Mouse (Mus musculus): ENCODE measurements around the gene Nudt16l1. TPM values are rescaled to one million over a fixed set of nuclear protein-coding genes. Genes with fewer than 3 reads are reported as not detected.
A peak's percentile ranks its signal among the peaks of the same experiment; 100 is the strongest.

Nudt16l1 gene
- polyA plus RNA-seq, 1 experiment from 2014 or later = 143 TPM

DNA sequence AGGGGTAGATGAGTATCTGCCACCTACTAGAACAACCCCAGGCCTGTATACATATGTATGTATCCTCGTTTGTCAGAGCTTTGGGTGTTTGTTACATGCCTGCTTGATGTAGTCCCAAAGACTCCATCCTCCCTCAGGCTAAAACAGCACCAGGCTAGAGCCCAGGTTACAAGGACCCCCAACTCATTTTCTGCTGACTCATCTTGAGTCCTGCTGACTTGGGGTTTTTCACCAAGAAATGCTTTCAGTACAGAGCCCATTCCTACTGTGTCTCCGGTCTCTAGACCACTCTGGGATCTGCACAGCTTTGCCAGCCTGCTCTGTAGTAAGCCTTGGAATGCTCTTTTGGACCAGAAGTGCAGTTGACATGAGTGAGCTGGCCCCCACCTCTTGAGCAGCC, 22.0 kb upstream of the Nudt16l1 start:
- Histone ChIP-seq H3K4me3 (replicated peaks) (no peak overlapping the region), H3K36me3 (peaks cover 29% of the 10 kb centered on the region), H3K4me2 (no peak overlapping the region), H3K9me3 (no peaks in the 10 kb centered on the region), H3K27me3 (replicated peaks) (no peaks in the 10 kb centered on the region), H3K4me1 (peaks cover 5% of the 10 kb centered on the region; the same call in 1 of the 2 replicates), H3K27ac (no peak overlapping the region), H3K9ac (no peak overlapping the region)
- ATAC-seq (ENCODE audit: insufficient read depth, low FRiP score, low read depth) = no peak
- 78% methylated on average over 2 of the region's 2 CpGs for WGBS

DNA sequence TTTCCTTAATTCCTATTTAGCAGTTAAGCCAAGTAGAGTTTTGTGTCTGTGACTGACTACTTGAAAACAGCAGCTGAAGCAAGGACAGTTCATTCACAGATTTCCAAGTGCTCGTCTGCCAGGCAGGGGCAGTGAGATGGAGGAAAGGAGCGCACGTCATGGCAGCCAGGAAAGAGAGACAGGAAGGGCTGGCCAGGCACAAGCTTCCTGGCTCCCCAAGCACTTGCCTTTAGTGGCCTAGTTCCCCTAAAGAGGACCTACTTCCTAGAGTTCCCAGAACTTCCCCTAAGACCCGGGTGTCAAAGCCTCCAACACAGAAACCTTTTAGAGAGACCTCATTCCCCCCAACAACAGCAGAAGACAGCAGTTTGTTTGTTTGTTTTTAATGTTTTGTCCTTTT, 18.0 kb upstream of the Nudt16l1 start:
- Histone ChIP-seq H3K4me3 (replicated peaks) (no peak overlapping the region), H3K9me3 (no peaks in the 10 kb centered on the region), H3K36me3 (peaks cover 49% of the 10 kb centered on the region), H3K4me2 (no peak overlapping the region), H3K4me1 (no peaks in the 10 kb centered on the region), H3K27me3 (replicated peaks) (no peaks in the 10 kb centered on the region), H3K27ac (no peak overlapping the region), H3K9ac (no peak overlapping the region)
- no peak for ATAC-seq (ENCODE audit: insufficient read depth, low FRiP score, low read depth)
- 75% methylated on average over 4 of the region's 4 CpGs for WGBS

DNA sequence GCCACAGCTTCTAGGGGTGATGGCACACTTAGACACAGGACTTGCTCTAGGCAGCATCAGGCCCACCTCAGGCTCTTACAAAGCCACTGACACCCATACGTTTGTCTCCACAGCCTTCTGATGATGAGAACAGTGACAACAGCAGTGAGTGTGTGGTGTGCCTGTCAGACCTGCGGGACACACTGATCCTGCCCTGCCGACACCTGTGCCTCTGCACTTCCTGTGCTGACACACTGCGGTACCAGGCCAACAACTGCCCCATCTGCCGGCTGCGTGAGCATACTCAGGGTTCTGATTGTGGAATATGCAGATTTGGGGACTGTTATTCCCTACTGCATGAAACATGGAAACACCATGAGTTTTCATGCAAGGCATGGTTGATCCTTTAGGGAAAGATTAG, 16.1 kb upstream of the Nudt16l1 start:
- no peak overlapping the region for H3K9ac ChIP-seq
- H3K9me3 ChIP-seq = no peaks in the 10 kb centered on the region
- H3K27me3 ChIP-seq (replicated peaks) = no peaks in the 10 kb centered on the region
- whole genome bisulfite sequencing = 91% methylated on average over 6 of the region's 6 CpGs
- peaks cover 61% of the 10 kb centered on the region for H3K36me3 ChIP-seq
- H3K4me2 ChIP-seq = no peak overlapping the region
- H3K4me3 ChIP-seq (replicated peaks) = no peak overlapping the region
- ATAC-seq (ENCODE audit: insufficient read depth, low FRiP score, low read depth) = no peak
- no peaks in the 10 kb centered on the region for H3K4me1 ChIP-seq
- H3K27ac ChIP-seq = no peak overlapping the region

DNA sequence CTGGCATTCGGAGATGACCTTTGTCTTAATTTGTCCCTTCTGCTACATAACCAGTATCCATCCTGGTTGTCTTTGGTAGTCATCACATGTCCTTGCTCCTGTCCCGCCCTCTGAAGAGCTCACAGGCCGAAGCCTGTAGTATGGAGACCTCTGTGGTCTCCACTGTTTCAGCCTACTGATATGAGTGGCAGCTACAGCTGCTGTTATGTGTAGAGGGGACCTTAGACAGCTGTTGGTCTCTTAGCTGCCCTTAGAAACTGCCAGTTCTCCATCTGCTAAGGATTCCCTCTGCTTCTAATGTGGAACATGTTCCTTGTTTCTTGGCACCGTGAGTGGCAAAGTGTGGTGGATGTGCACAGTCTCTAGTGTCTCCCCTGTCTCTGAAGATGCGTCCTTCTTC, 14.6 kb upstream of the Nudt16l1 start:
- H3K27ac ChIP-seq = no peak overlapping the region
- peaks cover 66% of the 10 kb centered on the region for H3K36me3 ChIP-seq
- WGBS = 91% methylated on average over 5 of the region's 5 CpGs
- no peaks in the 10 kb centered on the region for H3K27me3 ChIP-seq (replicated peaks)
- H3K9me3 ChIP-seq = no peaks in the 10 kb centered on the region
- ATAC-seq (ENCODE audit: insufficient read depth, low FRiP score, low read depth) = no peak
- H3K4me3 ChIP-seq (replicated peaks) = no peak overlapping the region
- no peak overlapping the region for H3K4me2 ChIP-seq
- no peak overlapping the region for H3K9ac ChIP-seq
- no peaks in the 10 kb centered on the region for H3K4me1 ChIP-seq

DNA sequence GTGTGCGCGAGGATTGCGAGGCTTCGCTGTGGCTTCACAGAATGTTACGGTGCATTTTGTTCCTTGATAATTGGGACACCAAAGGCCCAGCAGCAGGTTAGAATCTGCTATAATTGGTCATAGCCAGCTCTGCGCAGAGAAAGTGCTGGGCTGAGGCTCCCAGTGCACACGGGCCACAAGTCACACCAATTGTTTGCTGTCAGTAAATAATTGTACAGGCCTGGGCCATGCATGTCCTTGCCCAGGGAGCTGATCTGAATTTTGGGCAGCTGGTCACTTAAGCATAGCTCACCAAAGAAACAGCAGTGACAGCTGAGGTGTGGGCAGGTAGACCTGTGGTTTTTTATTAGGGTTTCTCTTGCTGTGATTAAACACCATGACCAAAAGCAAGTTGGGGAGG, 10.6 kb upstream of the Nudt16l1 start:
- no peak for ATAC-seq (ENCODE audit: insufficient read depth, low FRiP score, low read depth)
- no peaks in the 10 kb centered on the region for H3K4me1 ChIP-seq
- no peak overlapping the region for H3K4me3 ChIP-seq (replicated peaks)
- H3K36me3 ChIP-seq = peaks cover 79% of the 10 kb centered on the region
- H3K9me3 ChIP-seq = no peaks in the 10 kb centered on the region
- H3K27ac ChIP-seq = no peak overlapping the region
- no peak overlapping the region for H3K9ac ChIP-seq
- H3K4me2 ChIP-seq = no peak overlapping the region
- no peaks in the 10 kb centered on the region for H3K27me3 ChIP-seq (replicated peaks)
- WGBS = 89% methylated on average over 7 of the region's 7 CpGs

DNA sequence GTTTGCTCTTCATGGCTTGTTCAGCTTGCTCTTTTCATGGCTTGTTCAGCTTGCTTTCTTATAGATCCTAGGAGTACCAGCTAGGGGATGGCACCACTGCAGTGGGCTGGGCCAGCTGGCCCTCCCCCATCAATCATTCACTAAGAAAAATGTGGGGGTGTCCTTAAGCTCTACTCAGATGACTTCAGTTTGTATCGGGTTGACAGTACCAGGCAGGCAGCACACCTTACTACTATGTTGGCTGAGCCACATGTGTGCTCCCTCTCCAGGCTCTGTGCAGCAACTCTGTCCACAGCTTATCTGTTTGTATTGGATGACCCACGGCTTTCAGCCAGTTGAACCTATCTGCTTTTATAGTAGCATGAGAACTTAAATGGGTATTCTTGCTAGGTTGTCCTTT, 10.1 kb upstream of the Nudt16l1 start:
- Histone ChIP-seq H3K9me3 (no peaks in the 10 kb centered on the region), H3K4me1 (no peaks in the 10 kb centered on the region), H3K9ac (no peak overlapping the region), H3K36me3 (peaks cover 79% of the 10 kb centered on the region), H3K4me2 (no peak overlapping the region), H3K27me3 (replicated peaks) (no peaks in the 10 kb centered on the region), H3K27ac (no peak overlapping the region), H3K4me3 (replicated peaks) (no peak overlapping the region)
- 68% methylated on average over 2 of the region's 2 CpGs for WGBS
- ATAC-seq (ENCODE audit: insufficient read depth, low FRiP score, low read depth) = no peak

DNA sequence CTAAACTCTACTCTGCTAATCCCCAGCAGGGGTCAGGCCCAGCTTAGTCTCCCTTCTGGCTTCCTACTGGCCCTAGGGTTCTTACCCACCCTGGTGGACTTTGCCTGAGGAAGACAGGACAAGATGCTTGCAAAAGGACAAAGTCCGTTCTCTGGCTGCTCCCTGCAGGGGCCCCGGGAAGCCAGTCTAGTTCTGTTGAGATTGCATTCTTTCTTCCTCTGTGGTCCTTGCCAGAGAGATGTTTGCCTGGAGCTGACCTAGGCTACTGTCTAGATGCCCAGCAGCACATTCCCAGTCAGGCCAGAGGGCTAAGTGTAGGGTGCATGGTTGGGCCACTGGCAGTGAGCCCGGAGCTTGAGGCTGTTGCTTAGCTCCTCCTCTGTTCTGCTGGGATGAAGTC, 6.1 kb upstream of the Nudt16l1 start:
- no peak overlapping the region for H3K27ac ChIP-seq
- no peak overlapping the region for H3K9ac ChIP-seq
- H3K4me1 ChIP-seq = no peaks in the 10 kb centered on the region
- no peaks in the 10 kb centered on the region for H3K27me3 ChIP-seq (replicated peaks)
- no peak for ATAC-seq (ENCODE audit: insufficient read depth, low FRiP score, low read depth)
- H3K4me3 ChIP-seq (replicated peaks) = no peak overlapping the region
- H3K9me3 ChIP-seq = no peaks in the 10 kb centered on the region
- WGBS = 84% methylated on average over 3 of the region's 3 CpGs
- H3K4me2 ChIP-seq = no peak overlapping the region
- peaks cover 64% of the 10 kb centered on the region for H3K36me3 ChIP-seq

DNA sequence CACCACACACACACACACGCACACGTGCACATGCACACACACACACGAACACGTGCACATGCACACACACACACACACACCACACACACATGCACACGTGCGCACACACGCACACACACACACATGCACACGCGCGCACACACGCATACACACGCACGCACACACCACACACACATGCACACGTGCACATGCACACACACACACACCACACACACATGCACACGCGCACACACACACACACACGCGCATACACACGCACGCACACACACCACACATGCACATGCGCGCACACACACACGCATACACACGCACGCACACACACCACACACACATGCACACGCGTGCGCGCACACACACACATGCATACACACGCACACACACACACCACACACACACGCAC, 3.1 kb upstream of the Nudt16l1 start:
- peaks cover 58% of the 10 kb centered on the region for H3K36me3 ChIP-seq
- peaks cover 10% of the 10 kb centered on the region for H3K4me1 ChIP-seq
- no peak for ATAC-seq (ENCODE audit: insufficient read depth, low FRiP score, low read depth)
- WGBS = 98% methylated on average over 31 of the region's 31 CpGs
- no peak overlapping the region for H3K4me3 ChIP-seq (replicated peaks)
- no peak overlapping the region for H3K27ac ChIP-seq
- H3K9me3 ChIP-seq = no peaks in the 10 kb centered on the region
- no peak overlapping the region for H3K4me2 ChIP-seq
- H3K27me3 ChIP-seq (replicated peaks) = no peaks in the 10 kb centered on the region
- no peak overlapping the region for H3K9ac ChIP-seq

DNA sequence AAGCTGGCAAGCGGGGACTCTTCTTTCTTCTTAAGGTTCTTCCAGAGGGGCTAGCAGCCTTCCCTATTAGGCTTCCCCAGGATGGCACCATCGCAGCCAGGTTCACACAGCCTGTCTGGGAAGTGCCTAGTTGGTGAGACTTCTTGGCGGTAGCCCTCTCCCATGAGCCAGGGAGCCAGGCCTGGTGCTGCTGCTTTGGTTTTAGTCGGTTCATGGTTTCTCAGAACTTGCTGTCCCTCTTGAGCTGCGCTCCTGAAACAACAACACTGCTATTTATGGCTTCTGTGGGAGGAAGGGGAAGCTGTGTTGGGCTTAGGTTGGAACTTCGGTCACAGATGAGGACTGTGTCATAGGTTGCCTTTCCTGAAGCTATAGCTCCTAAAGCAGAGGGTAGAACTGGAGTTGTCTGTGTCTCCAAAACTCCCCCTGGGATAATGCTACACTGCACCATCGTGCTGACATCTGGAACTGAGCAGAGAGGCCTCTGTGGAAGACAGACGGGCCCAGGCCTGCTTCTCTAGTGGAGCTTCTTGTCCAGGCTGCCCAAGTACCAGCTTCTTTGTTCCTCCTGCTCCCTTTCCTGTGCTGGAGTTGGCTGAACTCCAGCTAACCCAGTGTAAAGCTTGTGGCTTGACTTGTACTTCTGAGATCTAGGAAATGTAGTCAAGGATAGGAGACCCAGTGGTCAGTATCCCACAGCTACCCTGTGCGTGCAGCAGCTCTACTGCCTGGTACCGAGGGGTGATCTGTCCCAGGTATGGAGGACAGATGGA, 2.4 kb upstream of the Nudt16l1 start:
- H3K9ac ChIP-seq = no peak overlapping the region
- no peak overlapping the region for H3K4me3 ChIP-seq (replicated peaks)
- H3K4me1 ChIP-seq = peaks cover 11% of the 10 kb centered on the region
- no peak overlapping the region for H3K4me2 ChIP-seq
- H3K9me3 ChIP-seq = no peaks in the 10 kb centered on the region
- peaks cover 58% of the 10 kb centered on the region for H3K36me3 ChIP-seq
- WGBS = 81% methylated on average over 10 of the region's 10 CpGs
- no peak for ATAC-seq (ENCODE audit: insufficient read depth, low FRiP score, low read depth)
- H3K27ac ChIP-seq = peak overlapping the region; percentile 69
- H3K27me3 ChIP-seq (replicated peaks) = no peaks in the 10 kb centered on the region

DNA sequence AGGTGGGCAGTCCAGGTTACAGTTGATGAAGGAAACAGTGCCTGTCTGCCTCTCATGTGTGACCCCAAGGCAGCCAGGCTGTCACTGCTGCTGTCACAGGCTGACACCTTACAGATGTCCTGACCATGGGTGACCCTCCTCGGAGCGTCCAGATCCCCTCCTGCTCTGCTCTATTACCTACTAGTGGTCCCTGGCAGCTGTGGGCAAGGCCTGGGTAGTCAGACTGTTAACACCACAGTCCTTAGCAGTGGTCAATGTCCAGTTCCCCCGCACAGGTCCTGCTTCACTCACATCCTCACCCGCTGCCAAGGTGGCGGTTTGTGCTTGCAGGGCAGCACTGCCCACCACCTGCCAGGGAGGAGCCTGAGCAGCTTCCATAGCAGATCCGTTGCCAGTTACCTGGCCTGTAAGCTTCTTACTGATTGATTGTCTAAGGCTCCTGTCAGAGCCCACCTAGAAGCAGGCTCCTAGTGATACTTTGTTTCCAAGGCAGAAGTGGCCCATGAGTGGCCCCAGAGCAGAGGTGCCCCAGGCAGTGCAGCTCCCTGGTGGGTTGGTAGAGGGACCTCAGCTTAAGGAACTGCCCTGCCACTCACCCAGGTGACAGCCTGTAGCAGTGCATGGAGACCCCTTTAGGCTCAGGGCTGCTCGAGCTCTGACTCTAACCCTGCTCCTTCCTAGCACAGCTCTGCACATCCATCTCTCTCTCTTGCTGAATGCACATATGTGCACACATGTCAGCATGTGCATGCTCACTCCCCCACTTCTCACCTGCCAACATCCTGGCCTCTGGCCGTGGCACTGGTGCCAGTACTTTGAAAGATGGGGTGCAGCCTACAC, 990 bp upstream of the Nudt16l1 start:
- no peak overlapping the region for H3K27ac ChIP-seq
- no peaks in the 10 kb centered on the region for H3K9me3 ChIP-seq
- H3K4me2 ChIP-seq = no peak overlapping the region
- no peak for ATAC-seq (ENCODE audit: insufficient read depth, low FRiP score, low read depth)
- peaks cover 11% of the 10 kb centered on the region for H3K4me1 ChIP-seq
- 87% methylated on average over 8 of the region's 8 CpGs for WGBS
- H3K27me3 ChIP-seq (replicated peaks) = no peaks in the 10 kb centered on the region
- peaks cover 60% of the 10 kb centered on the region for H3K36me3 ChIP-seq
- no peak overlapping the region for H3K9ac ChIP-seq
- no peak overlapping the region for H3K4me3 ChIP-seq (replicated peaks)

DNA sequence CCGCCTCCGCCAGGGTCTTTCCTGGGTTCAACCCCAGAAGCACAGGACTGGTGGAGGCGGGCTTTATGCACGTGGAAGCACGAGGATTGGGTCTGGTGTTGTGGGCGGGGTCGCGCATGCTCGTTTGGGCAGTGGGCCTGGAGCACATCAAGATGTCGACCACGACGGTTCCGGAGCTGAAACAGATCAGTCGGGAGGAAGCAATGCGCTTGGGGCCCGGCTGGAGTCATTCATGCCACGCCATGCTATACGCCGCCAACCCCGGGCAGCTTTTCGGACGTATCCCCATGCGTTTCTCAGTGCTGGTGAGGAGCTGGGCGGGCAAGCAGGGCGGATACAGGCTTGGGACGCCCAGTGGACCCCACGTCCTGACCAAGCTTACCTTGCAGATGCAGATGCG, 428 bp downstream of the Nudt16l1 start:
- no peaks in the 10 kb centered on the region for H3K9me3 ChIP-seq
- peak; percentile 92 for ATAC-seq (ENCODE audit: insufficient read depth, low FRiP score, low read depth)
- H3K4me1 ChIP-seq = peaks cover 11% of the 10 kb centered on the region
- peak overlapping the region; percentile 72 for H3K9ac ChIP-seq
- H3K27me3 ChIP-seq (replicated peaks) = no peaks in the 10 kb centered on the region
- peak overlapping the region; percentile 61 for H3K4me3 ChIP-seq (replicated peaks)
- H3K36me3 ChIP-seq = peaks cover 59% of the 10 kb centered on the region
- H3K4me2 ChIP-seq = peak overlapping the region; percentile 73
- H3K27ac ChIP-seq = peak overlapping the region; percentile 64
- under 1% methylated on average over 28 of the region's 28 CpGs for WGBS

DNA sequence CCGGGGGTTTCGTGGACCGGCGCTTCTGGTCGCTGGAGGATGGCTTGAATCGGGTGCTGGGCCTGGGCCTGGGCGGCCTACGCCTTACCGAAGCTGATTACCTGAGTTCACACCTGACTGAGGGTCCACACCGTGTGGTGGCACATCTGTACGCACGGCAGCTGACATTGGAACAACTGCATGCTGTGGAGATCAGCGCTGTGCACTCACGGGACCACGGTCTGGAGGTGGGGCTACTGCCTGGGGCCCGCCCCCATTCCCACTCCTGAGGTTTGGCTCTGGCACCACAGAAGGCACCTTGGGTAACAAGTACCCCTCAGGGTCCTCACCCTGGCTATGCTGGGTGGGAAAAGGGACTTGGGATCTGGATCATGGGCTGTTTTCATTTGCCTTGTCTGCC, 851 bp downstream of the Nudt16l1 start:
- H3K4me1 ChIP-seq = peaks cover 11% of the 10 kb centered on the region
- H3K27ac ChIP-seq = peak overlapping the region; percentile 64
- 2% methylated on average over 16 of the region's 16 CpGs for WGBS
- peak; percentile 62 for ATAC-seq (ENCODE audit: insufficient read depth, low FRiP score, low read depth)
- H3K4me3 ChIP-seq (replicated peaks) = peak overlapping the region; percentile 61
- no peaks in the 10 kb centered on the region for H3K9me3 ChIP-seq
- H3K36me3 ChIP-seq = peaks cover 57% of the 10 kb centered on the region
- H3K27me3 ChIP-seq (replicated peaks) = no peaks in the 10 kb centered on the region
- H3K9ac ChIP-seq = peak overlapping the region; percentile 72
- peak overlapping the region; percentile 73 for H3K4me2 ChIP-seq
